Mouse (Mus musculus) spleen, adult 18-20 months (tissue): Measurements from ENCODE around the gene Cyp2c68.
"Not testable (repeated sequence)": the region's sequence is repeated elsewhere in the genome, so short reads cannot be mapped to it uniquely, and the experiment has no call there.

Experiments
- DNase-seq, 2 experiments: peaks; one replicate each; pipeline ENCODE4 v3.0.0; 2022; ENCODE audit warnings: mixed read lengths in 2 of 2

Cyp2c68 gene

DNA sequence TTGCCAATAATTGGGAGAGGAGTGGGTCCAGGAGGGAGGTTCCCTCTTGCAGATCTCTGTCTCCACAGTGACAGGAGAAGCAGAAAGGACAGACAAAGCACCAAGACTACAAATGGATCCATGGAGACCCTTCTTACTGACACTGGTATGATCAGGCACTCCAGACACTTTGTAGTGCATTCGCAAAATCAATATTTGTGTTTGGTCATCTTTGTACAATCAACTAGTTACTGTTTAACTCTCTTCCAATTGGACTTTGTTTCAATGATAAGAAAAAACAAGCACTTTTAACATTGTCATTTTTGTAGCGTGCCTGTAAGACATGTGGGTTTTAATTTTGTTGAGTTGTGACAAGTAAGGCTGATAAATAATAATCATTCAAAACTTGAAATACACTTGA lies at the start of gene Cyp2c68:
Cyp2c68 (minus strand) TSS at position 135 of the 400 bp plus-strand sequence.
- no peak for DNase-seq

DNA sequence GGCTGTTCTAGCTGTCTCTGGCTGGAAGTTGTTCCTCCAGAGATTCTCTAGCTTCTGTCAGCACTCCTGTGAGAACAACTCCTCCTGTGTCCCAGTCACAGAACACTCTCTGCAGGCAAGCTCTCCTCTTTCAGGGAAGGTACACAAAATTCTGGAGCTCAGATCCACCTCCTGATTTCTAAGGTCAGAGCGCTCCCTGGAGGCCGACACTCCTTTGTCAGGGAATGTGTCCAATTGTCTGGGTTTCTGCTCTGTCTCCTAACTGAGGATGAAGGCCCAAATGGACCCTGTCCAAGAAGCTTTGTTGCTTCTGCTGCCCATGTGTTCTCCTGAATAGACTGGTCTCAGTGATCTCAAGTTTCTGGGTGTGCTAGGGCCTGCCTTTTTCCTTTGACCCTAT lies 44.6 kb upstream of the Cyp2c68 start:
- not testable (repeated sequence) for DNase-seq

DNA sequence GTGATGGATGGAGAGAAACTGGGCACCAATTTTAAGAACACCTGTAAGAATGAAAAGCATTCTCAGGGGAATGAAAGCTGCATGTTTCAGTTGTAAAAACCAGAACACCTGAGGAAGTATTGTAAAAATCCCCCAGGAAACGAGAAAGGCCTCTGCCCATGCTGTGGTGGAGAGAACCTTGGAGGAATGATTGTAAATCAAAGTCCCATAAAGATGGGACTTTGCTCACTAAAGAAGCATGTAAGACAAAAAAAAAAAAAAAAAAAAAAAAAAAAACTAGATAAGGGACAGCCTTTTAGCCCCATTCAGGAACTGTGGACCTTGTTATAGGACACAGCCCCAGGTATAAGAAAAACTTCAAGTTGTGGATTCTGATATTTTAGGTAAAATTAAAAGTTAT lies 4.5 kb upstream of the Cyp2c68 start:
- no peak for DNase-seq

DNA sequence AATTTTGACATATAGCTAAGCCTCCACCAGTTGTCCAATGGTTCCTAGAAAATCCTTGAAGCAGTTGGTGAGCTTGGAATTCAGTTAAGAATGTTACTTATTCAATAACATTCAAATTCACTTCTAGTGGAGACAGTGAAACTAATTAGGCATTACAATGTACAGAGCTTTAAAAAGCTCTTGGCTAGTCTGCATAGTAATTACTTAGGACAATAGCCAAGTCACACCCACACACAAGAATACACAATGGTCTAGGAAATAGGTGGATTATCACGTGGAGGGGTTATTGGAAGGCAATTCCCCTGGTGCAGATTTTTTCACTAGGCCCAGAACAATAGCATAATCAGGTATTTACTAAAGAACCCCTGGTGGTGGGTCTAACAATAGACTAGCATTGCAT lies 3.5 kb upstream of the Cyp2c68 start:
- DNase-seq: not testable (repeated sequence)

DNA sequence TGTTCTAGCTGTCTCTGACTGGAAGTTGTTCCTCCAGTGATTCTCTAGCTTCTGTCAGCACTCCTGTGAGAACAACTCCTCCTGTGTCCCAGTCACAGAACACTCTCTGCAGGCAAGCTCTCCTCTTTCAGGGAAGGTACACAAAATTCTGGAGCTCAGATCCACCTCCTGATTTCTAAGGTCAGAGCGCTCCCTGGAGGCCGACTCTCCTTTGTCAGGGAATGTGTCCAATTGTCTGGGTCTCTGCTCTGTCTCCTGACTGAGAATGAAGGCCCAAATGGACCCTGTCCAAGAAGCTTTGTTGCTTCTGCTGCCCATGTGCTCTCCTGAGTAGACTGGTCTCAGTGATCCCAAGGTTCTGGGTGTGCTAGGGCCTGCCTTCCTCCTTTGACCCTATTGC lies 29.7 kb downstream of the Cyp2c68 start:
- not testable (repeated sequence) for DNase-seq

DNA sequence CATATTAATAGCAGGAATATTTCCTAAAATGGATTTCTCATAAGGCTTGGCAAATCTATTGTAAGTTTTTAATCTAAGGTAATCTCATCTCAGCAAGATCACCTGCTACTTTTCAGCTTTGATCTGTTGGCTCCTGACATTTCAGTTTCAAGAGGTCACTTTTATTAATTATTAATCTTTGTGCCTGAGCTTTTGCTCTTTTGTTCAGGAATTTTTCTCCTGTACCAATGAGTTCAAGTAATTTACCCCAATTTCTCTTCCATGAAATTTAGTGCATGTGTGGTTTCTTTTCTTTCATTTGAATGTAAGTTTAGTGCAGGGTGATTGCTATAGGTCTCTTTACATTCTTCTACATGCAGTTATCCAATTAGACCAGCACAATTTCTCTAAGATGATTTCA lies 75.2 kb downstream of the Cyp2c68 start:
- not testable (repeated sequence) for DNase-seq

DNA sequence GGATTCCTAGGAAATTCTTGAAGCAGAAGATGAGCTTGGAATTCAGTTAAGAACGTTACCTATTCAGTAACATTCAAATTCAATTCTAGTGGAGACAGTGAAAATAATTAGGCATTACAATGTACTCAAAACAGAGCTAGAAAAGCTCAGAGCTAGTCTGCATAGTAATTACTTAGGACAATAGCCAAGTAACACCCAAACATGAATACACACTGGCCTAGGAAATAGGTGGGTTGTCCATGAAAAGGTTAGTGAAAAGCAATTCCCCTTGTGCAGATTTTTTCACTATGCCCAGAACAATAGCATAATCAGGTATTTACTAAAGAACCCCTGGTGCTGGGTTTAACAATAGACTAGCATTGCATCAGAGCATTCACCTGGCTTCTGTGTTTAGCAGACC lies 88.5 kb downstream of the Cyp2c68 start:
- DNase-seq: no peak

DNA sequence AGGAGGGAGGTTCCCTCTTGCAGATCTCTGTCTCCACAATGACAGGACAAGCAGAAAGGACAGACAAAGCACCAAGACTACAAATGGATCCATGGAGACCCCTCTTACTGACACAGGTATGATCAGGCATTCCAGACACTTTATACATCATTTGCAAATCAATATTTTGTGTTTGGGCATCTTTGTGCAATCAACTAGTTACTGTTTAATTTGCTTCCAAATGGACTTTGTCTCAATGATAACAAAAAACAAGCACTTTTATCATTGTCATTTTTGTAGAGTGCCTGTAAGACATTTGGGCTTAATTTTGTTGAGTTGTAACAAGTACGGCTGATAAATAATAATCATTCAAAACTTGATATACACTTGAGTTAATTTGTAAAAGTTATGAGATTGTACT lies 91.9 kb downstream of the Cyp2c68 start, which contains the start of gene Cyp2c67:
Cyp2c67 (minus strand) TSS at position 114 of the 400 bp plus-strand sequence.
- no peak for DNase-seq

DNA sequence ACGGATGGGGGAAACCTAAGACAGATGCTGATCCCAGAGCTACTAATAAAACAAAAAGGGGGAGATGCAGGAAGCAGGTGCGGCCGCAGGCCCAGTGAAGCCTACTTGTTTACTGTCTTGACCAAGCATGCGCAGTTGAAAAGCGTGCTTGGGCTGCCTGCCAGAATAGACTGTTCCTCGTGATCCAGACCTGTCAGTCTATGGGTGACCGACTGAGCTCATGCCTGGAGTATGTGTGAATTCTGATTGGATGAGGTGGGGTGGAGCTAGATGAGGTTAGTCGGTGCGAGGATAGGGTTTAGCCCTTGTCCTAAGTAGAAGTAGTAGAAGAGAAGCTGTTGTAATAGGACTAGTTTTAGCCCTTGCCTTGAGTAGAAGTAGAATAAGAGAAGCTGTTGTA lies 93.3 kb downstream of the Cyp2c68 start:
- DNase-seq: no peak

DNA sequence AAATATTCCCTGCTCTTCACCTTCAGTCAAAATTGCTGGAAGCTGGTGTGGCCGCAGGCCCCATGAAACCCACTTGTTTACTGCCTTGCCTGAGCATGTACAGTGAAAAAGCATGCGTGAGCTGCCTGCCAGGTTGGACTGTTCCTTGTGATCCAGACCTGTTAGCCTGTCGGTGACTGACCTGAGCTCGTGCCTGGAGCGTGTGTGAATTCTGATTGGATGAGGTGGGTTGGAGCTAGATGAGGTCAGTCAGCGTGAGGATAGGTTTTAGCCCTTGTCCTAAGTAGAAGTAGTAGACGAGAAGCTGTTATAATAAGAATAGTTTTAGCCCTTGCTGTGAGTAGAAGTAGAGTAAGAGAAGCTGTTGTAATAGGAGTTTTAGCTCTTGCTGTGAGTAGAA lies 96.3 kb downstream of the Cyp2c68 start:
- DNase-seq: not testable (repeated sequence)
